Mouse (Mus musculus): ENCODE results near the gene Sftpa1.

Sftpa1 gene

DNA sequence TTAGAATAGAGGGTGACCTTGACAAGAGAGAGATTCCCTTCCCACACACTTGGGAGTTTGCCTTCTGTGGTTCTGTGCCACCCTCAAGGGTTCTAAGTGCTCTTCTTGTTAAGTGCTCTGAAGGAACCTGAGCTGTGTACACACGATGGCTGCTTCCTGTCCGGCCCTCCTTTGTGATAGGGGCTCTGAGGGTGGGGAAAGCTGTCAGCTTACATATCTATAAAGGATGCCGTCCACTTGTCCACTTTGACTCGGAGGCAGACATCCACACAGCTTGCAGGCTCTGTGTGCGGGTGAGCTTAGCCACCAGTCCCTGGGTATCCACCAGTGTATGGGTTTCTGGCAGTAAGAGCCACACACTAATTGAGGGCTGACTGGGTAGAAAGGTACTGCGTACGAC lies at the start of gene Sftpa1:
TSS of gene Sftpa1 (plus strand) at position 243 of the 400 bp plus-strand sequence.
- no peak for DNase-seq

DNA sequence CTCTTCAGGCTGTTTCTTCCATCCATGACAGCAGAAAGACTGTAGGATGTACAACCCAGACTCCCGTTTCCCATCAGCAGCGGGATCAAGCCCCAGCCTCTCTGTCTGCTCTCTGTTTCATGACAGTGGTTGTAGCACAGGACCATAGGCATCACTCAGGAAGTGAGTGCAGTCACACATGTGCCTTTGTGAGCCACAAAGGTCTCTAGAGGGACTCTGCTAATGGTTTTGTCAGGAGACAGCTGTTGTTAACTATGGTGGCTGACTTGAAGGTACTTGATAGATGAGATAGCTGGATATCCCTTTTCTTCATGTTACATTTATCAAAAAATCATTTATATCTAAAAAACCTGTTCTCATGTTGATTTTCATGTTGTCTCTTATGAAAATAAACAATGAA lies 49.2 kb upstream of the Sftpa1 start:
- DNase-seq = no peak

DNA sequence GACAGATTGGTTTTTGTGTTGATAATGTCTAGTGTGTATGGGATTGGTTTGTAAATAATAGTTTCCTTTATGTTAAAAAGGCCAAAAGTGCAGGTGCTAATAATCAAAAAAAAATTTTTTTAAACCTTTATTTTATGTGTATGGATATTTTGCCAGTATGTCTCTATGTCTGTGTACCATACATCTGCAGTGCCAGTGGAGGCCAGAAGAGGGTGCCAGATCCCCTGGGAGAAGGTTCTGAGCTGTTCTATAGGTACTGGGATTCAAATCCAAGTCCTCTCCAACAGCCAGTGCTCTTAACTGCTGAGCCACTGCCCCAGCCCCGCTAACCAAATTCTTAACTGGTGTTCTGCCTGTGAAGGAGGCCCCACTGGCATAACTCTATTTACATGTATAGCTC lies 44.1 kb upstream of the Sftpa1 start:
- DNase-seq = no peak

DNA sequence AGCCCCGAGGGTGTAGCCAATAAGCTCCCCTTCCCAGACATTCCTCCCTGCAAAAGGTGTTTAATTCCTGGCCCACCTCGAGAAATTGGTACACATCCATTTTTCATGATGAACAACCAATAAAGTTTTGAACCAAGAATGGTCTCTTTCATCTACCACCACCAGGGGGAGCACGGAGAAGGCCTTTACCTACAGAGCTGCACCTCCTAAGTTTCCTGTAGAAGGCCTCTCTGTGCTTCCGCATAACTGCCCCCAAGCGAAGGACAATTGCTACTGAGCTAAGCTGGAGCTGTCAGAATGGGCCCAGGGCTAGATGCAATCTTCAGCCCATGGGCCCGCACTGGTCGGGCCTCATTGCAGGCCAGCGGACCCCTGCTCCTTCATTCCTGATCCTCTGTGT lies 40.8 kb upstream of the Sftpa1 start:
- no peak for DNase-seq

DNA sequence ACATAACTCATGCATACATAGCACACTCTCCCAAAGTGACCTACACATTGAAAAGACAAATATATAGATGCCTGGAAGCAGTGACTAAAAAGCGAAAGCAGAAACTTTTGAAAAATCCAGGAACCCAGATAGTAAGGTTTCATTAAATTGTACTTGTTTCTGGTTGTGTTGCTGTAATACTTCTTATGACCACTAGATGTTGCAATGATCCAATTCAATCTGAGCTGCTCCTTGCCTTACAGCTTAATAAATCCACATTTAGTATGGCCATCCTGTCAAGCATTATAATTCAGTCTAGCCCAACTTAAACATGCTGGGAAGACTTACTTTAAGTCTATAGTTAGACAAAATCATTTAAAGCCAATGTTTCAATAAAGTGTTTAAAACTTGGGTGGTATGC lies 37.5 kb upstream of the Sftpa1 start:
- no peak for DNase-seq

DNA sequence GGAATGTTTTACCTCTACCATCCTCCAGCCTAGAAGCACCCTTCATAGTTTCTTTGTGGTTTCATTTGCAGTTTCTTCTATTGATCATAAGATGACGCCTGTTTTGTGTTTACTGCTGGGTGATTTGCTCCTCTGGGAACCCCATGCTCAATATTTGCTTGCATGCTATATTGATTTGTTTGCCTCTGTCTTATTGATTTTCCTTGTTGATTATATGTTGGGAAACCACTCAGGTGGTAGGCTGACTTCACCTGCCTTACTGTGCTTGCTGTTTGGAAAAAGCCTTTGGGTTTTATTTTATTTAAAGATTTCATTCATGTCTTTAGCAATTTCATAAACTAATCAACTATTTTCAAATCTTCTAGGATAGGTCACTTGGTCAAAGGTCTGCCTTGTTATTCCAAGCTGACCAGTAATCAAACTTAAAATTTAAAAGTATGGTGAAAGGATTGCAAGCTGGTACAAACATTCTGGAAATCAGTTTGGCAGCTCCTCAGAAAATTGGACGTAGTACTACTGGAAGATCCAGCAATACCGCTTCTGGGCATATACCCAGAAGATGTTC lies 35.2 kb upstream of the Sftpa1 start:
- no peak for DNase-seq

DNA sequence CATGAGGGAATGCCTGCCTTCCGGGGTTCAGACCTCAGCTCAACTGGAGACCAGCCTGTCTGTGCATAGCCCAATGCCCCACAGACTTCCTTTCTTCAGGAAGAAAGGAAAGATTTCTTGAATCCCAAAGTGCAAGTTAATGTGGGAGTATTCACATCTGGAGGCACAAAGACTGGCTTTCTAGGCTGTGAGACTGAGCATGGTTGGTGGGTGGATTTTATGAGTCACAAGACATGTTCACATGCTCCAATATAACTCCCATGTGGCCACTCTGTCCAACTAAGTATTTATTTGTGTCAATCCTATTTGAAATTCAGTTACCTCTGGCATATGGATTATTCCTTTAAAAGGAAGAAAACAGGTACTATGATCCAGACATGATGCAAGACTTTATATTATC lies 32.9 kb upstream of the Sftpa1 start:
- peak; percentile 46 for DNase-seq

DNA sequence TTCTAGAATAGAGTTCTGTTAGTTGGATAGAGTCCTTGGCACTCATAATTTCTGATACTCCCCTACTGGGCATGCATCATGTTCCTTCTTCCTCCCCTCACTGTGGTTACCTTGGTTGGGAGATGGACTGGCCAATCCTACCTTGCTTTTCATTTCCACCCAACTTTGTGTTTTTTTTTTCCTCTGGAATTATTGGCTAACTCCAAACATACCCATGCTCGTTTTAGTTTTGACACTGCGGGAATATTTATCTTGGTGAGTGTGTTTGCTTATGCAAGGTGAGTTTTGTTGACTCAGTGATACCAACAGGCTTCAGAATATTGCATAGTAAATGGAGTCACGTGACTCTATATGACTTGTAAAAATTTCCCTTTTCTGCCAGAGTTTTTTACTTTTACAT lies 30.9 kb upstream of the Sftpa1 start:
- DNase-seq = no peak

DNA sequence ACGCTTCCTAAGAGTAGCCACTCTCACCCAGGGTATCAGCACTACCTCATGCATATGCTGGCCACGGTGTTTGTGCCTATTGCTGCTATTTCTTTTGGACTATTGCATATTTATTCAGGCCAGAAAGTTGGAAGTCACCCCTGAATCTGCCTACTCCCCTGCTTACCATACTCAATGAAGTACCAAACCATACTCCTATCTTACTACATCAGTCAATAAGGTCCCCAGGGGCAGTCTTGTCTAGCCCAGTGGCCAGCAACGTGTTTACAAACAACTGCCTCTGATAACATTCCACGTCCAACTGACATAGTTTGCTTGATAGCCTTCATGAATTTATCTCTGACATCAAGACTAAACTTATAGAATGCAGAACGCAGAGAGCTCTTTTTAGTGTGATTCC lies 30.3 kb upstream of the Sftpa1 start:
- DNase-seq = no peak

DNA sequence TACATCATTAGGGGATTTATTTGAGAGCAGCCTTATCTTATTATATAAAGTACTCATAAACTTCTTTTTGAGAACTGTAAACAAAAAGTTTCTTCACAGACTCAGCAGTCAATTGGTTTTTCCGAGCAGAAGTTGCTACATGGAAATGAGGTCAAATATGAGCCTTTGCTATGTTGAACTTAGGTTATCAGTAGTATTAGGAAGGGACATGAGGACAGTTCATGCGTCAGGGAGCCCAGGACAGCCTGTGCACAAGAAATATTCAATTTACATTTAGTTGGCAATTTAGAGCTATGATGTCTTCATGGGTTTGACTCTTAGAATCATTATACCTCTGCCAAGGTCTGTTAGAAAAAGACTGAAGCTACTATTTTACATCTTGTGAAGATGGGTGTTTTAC lies 29.3 kb upstream of the Sftpa1 start:
- DNase-seq = no peak

DNA sequence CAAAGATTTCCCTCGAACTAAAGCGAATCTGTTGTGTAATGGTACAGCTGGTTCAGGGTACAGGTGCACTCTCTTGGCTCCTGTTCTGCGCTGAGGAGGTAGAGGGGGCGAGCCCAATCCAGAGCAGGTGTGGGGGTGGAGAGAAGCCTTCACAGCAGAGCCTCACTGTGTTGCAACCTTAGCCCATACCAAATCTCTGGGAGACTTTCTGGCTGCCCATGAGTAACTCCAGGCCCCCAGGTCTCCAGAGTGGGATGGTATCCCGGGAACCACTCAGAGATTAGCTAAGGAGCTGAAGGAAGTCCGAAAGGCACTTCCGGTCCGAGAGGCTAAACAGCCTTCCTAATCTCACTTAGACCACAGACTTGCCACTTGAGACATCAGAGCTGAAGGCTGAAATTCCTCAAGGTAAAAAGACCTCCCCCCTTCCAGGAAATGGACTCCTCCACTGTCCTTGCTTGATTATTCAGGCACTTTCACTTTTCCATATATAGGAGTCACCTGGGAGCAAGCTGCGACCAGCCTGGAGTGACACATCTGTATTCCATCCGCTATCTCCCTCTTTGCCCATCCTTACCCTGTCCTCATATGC lies 26.6 kb upstream of the Sftpa1 start, which contains the start of gene Mat1a:
TSS of gene Mat1a (plus strand) at position 183 of the 592 bp plus-strand sequence.
- no peak for DNase-seq

DNA sequence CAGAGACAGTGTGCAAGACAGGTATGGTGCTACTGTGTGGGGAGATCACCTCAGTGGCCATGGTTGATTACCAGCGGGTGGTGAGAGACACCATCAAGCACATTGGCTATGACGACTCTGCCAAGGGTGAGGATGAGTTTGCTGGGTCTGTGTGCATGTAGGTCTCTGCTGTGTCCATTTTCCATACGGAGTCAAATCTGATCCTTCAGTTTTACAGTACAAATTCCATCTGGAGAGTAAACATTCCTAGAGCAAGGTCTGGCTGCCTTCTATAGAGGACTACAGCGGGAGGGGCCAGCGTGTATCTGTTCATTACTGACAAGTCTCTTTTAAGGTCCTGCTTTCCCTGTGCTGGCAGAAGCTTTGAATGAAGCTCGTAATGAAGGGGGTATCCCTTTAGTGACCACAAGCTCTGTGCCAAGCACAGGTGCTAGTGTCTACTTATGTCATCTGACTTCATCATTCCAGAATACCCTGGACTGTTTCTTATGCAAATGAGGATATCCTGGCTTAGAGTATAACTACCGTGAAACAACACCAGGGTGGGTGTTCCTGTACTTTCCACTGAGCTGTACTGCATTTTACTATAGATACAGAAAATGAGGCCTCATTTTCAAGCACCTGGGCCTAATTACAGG lies 20.4 kb upstream of the Sftpa1 start:
- DNase-seq = no peak

DNA sequence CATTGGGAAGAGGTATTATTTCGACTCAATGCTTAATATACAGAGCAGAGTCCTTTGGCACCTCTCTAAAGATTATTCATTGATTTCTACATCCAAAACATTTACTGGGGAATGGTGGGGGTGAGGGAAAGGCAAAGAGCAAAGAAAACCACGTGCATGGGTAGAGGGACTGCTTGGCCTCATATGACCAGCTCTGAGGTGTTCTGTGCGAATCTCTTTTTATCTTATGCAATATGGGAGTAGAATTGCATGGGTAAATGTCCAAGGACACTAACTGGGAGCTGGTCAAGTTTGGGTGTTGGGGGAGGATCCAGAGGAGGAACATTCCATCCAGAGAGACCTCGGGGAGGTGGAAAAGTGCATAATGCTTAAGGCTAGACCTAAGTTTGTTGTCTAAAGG lies 18.6 kb upstream of the Sftpa1 start:
- DNase-seq = no peak

DNA sequence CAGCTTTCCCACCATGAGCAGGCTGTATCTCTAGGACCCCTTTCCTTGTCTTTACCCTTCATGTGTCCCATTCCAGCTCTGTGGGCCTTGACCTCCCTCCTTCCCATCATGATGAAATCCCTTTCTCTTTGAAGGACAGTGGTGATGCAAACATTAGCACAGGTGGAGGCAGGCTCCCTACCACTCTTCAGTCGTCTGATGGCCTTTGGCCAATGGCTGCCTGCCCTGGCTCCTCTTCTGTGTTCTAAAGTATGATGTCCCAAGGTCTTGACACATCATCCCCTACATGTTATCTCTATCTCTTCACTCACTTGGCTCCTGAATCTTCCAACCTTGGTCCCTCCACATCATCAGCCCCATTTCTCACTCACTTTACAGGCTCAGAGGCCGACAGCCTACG lies 15.3 kb upstream of the Sftpa1 start:
- DNase-seq = no peak

DNA sequence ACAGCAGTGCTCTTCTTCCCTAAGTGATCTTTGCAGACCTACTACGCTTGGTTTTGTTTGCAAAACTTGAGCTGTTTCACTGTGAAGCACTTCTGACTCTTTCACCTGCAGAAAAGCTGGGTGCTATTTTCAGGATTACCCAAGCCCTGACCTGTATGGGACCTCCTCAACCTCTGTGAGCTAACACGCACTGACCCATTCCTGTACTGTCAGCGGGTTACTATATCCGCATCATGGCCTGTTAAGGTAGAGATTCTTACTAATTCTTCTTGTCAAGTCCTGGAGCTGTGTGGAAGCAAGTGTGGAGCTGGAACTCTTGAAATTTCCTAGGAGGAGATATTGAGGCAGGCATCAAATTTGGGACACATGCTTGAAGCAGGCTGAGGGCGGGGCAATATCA lies 6.9 kb upstream of the Sftpa1 start:
- DNase-seq = no peak

DNA sequence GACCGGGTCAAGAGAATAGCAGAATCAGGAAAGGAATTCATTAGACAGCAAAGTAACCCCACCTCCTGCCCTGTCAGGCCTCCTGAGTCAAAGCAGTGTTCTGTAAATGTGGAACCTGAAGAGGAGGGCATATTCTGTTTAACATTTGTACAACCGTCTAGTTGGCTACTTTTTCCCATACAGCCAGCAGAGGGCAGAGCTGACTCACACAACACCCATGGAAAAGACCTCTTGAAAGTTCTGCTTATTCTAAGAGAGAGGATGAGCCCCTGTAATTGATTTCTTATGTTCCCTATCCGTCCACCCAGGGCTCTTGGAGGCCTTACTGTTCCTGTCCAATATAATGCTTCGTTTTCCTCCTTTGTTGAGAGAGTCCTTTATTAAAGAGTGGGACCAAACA lies 3.6 kb upstream of the Sftpa1 start:
- peak; percentile 4 for DNase-seq

DNA sequence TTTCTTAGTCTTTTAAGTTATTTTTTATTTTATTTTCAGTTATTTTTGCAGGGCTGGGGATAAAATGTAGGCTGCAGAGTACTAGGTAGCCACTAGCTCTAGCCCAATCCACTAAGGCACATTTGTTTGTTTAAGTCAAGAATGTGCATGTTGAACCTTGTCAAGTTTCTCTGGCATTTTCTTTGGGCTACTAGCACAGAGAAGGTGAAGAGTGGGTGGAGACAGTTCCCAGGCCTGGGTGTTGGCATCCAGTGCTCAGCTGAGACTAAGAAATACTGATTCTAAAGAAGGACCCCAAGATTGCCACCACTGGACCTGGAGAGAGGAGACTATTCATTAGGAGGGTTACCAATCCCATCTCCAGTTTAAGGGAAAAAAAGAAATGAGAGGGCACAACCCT lies 5.4 kb downstream of the Sftpa1 start:
- DNase-seq = no peak

DNA sequence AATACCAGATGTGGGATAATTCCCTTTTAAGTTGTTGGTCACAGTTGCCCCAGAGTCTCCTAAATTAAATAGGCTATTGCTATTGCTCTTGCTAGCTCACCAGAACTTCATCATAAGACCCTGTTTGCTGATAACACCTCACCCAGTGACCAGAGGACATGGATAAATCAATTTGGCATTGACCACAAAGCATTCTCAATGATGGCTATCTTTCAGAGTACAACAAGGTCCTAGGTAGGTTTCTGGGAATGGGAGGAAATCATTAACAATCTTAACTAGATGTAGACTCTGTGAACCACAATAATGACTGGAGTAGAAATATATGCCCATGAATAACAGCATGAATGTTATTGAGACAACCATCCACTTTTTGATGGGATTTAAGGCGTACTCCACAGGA lies 9.1 kb downstream of the Sftpa1 start:
- DNase-seq = no peak

DNA sequence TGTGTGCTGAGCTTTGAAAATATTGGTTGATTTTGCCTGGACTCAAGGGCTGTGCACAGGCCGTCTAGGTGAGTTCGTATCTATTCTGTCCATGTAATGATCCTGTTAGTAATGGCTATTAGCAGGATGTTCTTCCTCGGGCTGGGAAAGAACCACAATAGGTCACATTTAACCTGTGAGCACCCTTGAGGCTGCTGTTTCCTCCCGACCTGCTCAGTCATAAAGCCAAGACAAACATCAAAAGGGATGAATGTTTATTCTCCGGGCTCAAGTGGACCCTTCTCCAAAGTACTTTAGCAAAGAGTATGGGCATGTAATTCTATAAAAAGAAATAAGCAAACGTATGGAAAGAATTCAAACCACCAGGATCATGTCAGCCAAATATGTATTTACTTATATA lies 14.5 kb downstream of the Sftpa1 start:
- no peak for DNase-seq

DNA sequence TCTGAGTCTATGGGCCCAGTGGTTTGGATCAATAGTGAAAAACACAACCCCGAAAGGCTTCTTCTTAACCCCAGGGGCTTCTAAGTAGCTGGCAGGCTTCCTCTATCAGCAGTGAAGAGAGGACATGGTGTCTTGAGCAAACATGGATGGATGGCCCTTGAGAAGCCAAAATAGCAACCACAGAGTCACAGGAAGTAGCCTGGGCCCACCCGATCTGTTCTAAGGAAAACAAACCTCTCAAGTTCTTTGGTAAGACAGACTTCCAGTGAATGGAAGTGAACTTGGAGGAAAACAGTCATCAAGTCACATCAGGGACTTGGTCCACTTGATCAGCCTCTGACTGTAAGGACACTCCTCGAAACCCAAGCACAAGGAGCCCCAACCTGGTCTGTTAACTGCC lies 15.3 kb downstream of the Sftpa1 start:
- no peak for DNase-seq

DNA sequence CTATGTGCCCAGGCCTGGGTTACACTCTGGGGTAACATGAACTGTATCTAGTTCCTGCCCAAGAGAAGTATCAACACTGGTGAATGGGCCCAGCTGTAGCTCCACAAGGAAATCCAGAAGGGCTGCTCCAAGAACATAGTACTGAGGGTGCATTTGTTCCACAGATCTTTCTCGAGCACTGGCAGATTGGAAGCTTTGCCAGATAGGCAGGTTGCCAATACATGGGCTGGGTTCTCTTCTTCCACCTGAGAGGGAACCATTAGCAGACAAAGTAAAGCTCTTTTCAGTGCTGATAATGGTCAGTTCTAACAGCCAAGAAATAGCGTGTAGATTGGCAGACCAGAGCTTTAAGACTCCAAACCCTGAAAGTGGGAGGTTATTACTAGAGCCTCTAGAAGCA lies 15.8 kb downstream of the Sftpa1 start:
- DNase-seq = no peak

DNA sequence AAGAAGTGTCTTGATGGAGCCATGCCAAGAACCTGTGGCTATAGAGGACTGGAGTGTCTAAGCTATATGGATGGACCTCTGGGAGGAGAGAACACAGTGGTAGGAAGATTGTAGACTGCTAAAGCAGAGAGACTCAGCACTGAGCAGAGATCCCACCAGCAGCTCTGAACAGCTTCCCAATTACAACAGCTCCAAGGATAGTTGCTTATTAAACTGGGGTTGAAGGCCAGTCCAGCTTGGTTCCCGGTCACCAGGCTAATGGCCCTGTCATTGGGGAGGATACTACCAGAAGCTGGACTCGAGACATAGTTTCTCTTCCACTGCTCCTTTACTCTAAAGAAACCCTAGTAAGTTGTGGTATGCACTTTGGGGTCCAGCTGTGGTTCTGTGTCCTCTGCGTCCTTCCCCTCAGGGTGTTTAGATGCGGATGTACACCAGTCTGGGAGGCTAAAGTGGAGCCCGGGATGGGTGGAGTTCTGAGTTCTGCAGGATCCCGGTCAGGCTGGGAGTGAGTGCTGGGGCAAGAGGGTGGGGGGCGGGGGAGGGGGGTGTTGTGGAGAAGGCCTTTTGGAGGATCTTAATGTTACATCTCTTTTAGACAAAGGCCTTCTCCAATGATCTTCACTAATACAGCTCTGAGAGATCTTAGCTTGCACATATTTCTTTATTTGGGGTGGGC lies 19.8 kb downstream of the Sftpa1 start, which contains the start of gene Mbl1:
TSS of gene Mbl1 (plus strand) at position 239 of the 679 bp plus-strand sequence.
- DNase-seq = no peak

DNA sequence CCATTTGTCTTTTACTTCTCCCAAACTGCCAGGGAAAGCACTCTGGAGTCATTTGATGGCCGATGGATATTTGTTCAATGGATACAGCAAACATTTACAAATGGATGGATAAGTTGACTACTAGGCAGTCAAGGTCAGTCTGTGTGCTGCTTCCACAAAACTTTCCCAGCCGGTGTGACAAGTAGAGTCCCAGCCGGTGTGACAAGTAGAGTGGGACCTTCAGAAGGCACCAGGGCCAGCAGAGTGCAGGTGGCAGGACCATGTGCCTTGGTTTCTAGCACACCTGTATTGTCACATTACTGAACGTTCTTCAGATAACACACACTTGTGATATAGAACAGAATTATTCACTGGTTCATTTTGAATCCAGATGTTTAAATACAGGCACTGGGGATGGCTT lies 28.5 kb downstream of the Sftpa1 start:
- DNase-seq = no peak

DNA sequence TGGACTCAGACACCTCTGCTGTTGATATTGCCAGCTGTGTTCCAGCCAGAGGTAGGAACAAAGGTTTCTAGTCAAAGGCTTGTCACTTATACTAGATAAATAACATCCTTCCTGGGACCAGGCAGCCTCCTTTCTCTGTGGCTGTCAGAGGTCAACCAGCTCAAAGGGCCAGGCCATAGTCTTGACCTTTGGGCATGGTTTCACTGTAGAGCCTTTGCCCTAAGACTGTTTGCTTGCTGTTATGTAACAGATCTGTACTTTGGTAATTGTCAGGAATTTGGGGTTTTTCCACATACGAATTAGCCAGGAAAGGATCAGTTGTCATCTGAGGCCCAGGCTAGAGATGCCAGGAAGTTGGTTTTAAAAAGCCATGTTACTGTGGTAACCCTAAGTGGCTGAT lies 29.2 kb downstream of the Sftpa1 start:
- no peak for DNase-seq
